Mouse (Mus musculus): ENCODE measurements around the gene Trio.

- TF ChIP-seq CTCF (IDR thresholded peaks at IDR 0.05; ENCODE audit: extremely low read depth, insufficient read depth, insufficient read length, insufficient replicate concordance): no peak
- TF ChIP-seq POLR2A (IDR thresholded peaks at IDR 0.05; ENCODE audit: low read depth, low read length): no peak
Measured at GRCm38 (mm10) chr15:28070221-28070620, 44.6 kb upstream of the Trio start.
